Mouse (Mus musculus) G1E (cell line): Measurements from ENCODE around the gene Hbq1a. TPM values are rescaled to one million over a fixed set of nuclear protein-coding genes. Genes with fewer than 3 reads are reported as not detected.
"Not testable (repeated sequence)": the region's sequence is repeated elsewhere in the genome, so short reads cannot be mapped to it uniquely, and the experiment has no call there.

Experiments used
- ATAC-seq: 2 replicates; pipeline ENCODE4 v1.8.0; 2016; ENCODE audit warnings: mild to moderate bottlenecking; ENCODE audit not compliant: insufficient number of reproducible peaks, poor library complexity, low FRiP score, severe bottlenecking; ENCODE audit errors: extremely low read depth
- DNase-seq: peaks from one replicate; pipeline ENCODE4 v3.0.0; 2012; ENCODE audit warnings: low spot score
- H3K27me3 ChIP-seq: 2 replicates; pipeline ENCODE4 v1.6.1; 2012; ENCODE audit warnings: mild to moderate bottlenecking, low read length, inconsistent platforms; ENCODE audit not compliant: insufficient read depth
- H3K36me3 ChIP-seq: replicated peaks from 2 replicates; pipeline ENCODE3; 2012; ENCODE audit warnings: mild to moderate bottlenecking, inconsistent platforms
- H3K4me1 ChIP-seq: 2 replicates; pipeline ENCODE4 v1.6.1; 2012; ENCODE audit warnings: low read depth, low read length, inconsistent platforms, mixed read lengths; ENCODE audit not compliant: insufficient read depth
- H3K4me3 ChIP-seq: 2 replicates; pipeline ENCODE4 v1.5.1; 2012; ENCODE audit warnings: low read depth, mild to moderate bottlenecking, inconsistent platforms, low read length, moderate library complexity, mixed read lengths
- H3K9me3 ChIP-seq: replicated peaks from 2 replicates; pipeline ENCODE4 v1.6.1; 2012; ENCODE audit warnings: inconsistent platforms
- CTCF ChIP-seq: IDR thresholded peaks from 2 replicates; pipeline ENCODE4 v1.5.1; 2012; ENCODE audit warnings: low read depth, low read length, inconsistent platforms, mixed read lengths
- GATA1 ChIP-seq: IDR thresholded peaks from 2 replicates; pipeline ENCODE4 v1.6.1; 2012; ENCODE audit warnings: borderline replicate concordance, low read length, inconsistent platforms, mixed read lengths
- GATA2 ChIP-seq: IDR thresholded peaks from 2 replicates; pipeline ENCODE4 v1.6.1; 2012; ENCODE audit warnings: low read depth, low read length, inconsistent platforms, borderline replicate concordance
- POLR2AphosphoS5 ChIP-seq: IDR thresholded peaks from 2 replicates; pipeline ENCODE4 v1.6.1; 2012; ENCODE audit warnings: low read depth, low read length, inconsistent platforms; ENCODE audit not compliant: insufficient replicate concordance
- TAL1 ChIP-seq: conservative IDR thresholded peaks from 2 replicates; pipeline ENCODE4 v1.6.1; 2012; ENCODE audit warnings: low read depth, low read length, inconsistent platforms, mixed read lengths
- polyA plus RNA-seq: library from polyadenylated mRNA; stranded (reverse); fragments of >175 nt; gene quantifications from 2 replicates; pipeline ENCODE4 v1.2.3, GENCODE M21; 2012
- total RNA-seq, 2 experiments: library from RNA; stranded (forward) in 1 of 2; stranded (reverse) in 1 of 2; fragments of 200-1000 nt in 1 of 2; fragments of >200 nt in 1 of 2; fragmentation: Nextera tagmentation in 1 of 2; gene quantifications; 2 replicates each; pipeline ENCODE4 v1.2.3; 2014 to 2017

Hbq1a gene
- total and polyA plus RNA-seq, 3 experiments = not detected

- peaks cover 65% of the 10 kb centered on the region for H3K4me1 ChIP-seq
- H3K4me3 ChIP-seq = peak overlapping the region; percentile 67
- H3K36me3 ChIP-seq = peaks cover 2% of the 10 kb centered on the region
- ATAC-seq (no peak), DNase-seq (no peak)
- no peaks in the 10 kb centered on the region for H3K27me3 ChIP-seq
- no peaks in the 10 kb centered on the region for H3K9me3 ChIP-seq
- TF ChIP-seq GATA2 = no peak
These were observed 14.7 kb upstream of the Hbq1a start for GRCm38 (mm10) chr11:32285031-32285775.

GRCm38 (mm10) chr11:32285887-32286286, 14.0 kb upstream of the Hbq1a start:
- not testable (repeated sequence) for H3K36me3 ChIP-seq, DNase-seq, H3K9me3 ChIP-seq, H3K4me3 ChIP-seq, ATAC-seq, H3K27me3 ChIP-seq
- peaks cover 60% of the 10 kb centered on the region for H3K4me1 ChIP-seq

- peaks cover 56% of the 10 kb centered on the region for H3K4me1 ChIP-seq
- H3K9me3 ChIP-seq, H3K27me3 ChIP-seq, H3K36me3 ChIP-seq: not testable (repeated sequence)
- TF ChIP-seq CTCF = peak; percentile 39; the same call in 1 of the 2 replicates
- H3K4me3 ChIP-seq = peak within 1 kb of the TSS; percentile 72
- 0 out of 2 replicates have a peak, but pooled peaks have one; percentile 24 for ATAC-seq
- DNase-seq = peak; percentile 18
These were observed 13.0 kb upstream of the Hbq1a start, which contains the start of gene Hbq1b for GRCm38 (mm10) chr11:32286695-32287492. Gene Hbq1b, plus strand, starts transcription at chr11:32286965.

- no peak for ATAC-seq
- no peaks in the 10 kb centered on the region for H3K9me3 ChIP-seq
- no peaks in the 10 kb centered on the region for H3K27me3 ChIP-seq
- no peak for DNase-seq
- H3K4me3 ChIP-seq = peak overlapping the region; percentile 72
- TF ChIP-seq TAL1 (no peak), POLR2AphosphoS5 (no peak), CTCF (no peak), GATA1 (no peak)
- peaks cover 55% of the 10 kb centered on the region for H3K4me1 ChIP-seq
- peaks cover 2% of the 10 kb centered on the region for H3K36me3 ChIP-seq
These were observed 12.4 kb upstream of the Hbq1a start for GRCm38 (mm10) chr11:32287493-32287825.

- H3K9me3 ChIP-seq, H3K27me3 ChIP-seq, H3K4me3 ChIP-seq, H3K36me3 ChIP-seq, ATAC-seq, DNase-seq: not testable (repeated sequence)
- H3K4me1 ChIP-seq = peaks cover 66% of the 10 kb centered on the region
These were observed 7.0 kb upstream of the Hbq1a start for GRCm38 (mm10) chr11:32292819-32293218.

GRCm38 (mm10) chr11:32293479-32293878, 6.4 kb upstream of the Hbq1a start:
- DNase-seq, H3K4me3 ChIP-seq, H3K36me3 ChIP-seq, H3K9me3 ChIP-seq, ATAC-seq, H3K27me3 ChIP-seq: not testable (repeated sequence)
- H3K4me1 ChIP-seq = peaks cover 62% of the 10 kb centered on the region

GRCm38 (mm10) chr11:32296203-32296602, 3.7 kb upstream of the Hbq1a start, which contains the start of gene Hba-a2:
Gene Hba-a2, plus strand, starts transcription at chr11:32296489.
- H3K36me3 ChIP-seq, DNase-seq, H3K9me3 ChIP-seq, H3K27me3 ChIP-seq: not testable (repeated sequence)
- peak; percentile 97 for ATAC-seq
- H3K4me1 ChIP-seq = peaks cover 55% of the 10 kb centered on the region
- peak within 1 kb of the TSS; percentile 53; the same call in 1 of the 2 replicates for H3K4me3 ChIP-seq

GRCm38 (mm10) chr11:32297417-32297816, 2.5 kb upstream of the Hbq1a start:
- not testable (repeated sequence) for ATAC-seq, H3K9me3 ChIP-seq, DNase-seq, H3K36me3 ChIP-seq
- Histone ChIP-seq H3K4me3 (peak overlapping the region; percentile 53; the same call in 1 of the 2 replicates), H3K27me3 (peaks cover 13% of the 10 kb centered on the region; the same call in 1 of the 2 replicates), H3K4me1 (peaks cover 44% of the 10 kb centered on the region)
